Mouse (Mus musculus): Measurements from ENCODE around the gene Prkca. TPM values are rescaled to one million over a fixed set of nuclear protein-coding genes. Genes with fewer than 3 reads are reported as not detected.

Gene Prkca
- total RNA-seq, 1 experiment: 8.4 TPM

DNA sequence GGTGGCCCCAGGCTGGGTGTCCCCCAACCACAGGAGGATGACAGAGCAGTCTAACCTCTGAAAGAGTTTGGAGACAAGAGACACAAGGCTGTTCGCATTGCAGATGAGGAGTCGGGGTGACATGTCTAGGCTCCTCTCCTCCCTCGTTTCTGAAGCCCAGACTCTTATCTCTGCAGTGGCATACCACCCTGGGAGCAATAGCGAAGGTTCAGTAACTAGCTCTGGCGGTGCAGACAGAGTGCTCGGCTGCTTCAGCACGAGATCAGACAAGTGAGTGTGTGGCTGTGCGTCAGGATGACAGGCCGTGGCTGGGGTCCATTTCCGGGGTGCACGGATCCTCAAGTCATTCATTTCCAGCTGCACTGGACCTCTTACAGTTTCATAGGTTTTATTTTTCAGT, 351.2 kb downstream of the Prkca start:
- no peak overlapping the region for H3K4me3 ChIP-seq (ENCODE audit: insufficient read depth in 1 of 2, low read depth in 1 of 2, low read length in 2 of 2, poor library complexity in 1 of 2, severe bottlenecking in 1 of 2)
- no peak for DNase-seq (ENCODE audit: low read depth, low spot score)
- H3K36me3 ChIP-seq (ENCODE audit: control insufficient read depth, insufficient read depth, low read length, poor library complexity, severe bottlenecking): no peaks in the 10 kb centered on the region
- no peak overlapping the region for H3K9ac ChIP-seq (ENCODE audit: insufficient read depth, low read depth, low read length, poor library complexity, severe bottlenecking)
- TF ChIP-seq ZNF384 (IDR thresholded peaks at IDR 0.05; ENCODE audit: low read depth, low read length): no peak
- TF ChIP-seq HCFC1 (IDR thresholded peaks at IDR 0.05; ENCODE audit: borderline replicate concordance, insufficient read depth, low read length): no peak
- no peak for TF ChIP-seq CHD2 (IDR thresholded peaks at IDR 0.05; ENCODE audit: low read depth, low read length)
- TF ChIP-seq ZC3H11A (IDR thresholded peaks at IDR 0.05; ENCODE audit: borderline replicate concordance, low read depth, low read length): no peak
- no peak for TF ChIP-seq MAFK (IDR thresholded peaks at IDR 0.05; ENCODE audit: insufficient read depth, low read depth, low read length)
- peaks cover 13 to 25% of the 10 kb centered on the region in 2 experiments; a peak in 3 of 4 replicates for H3K4me1 ChIP-seq (ENCODE audit: control insufficient read depth in 2 of 2, insufficient read depth in 2 of 2, low read length in 2 of 2, poor library complexity in 1 of 2)
- H3K9me3 ChIP-seq (ENCODE audit: control insufficient read depth, insufficient read depth, low read depth, low read length): no peaks in the 10 kb centered on the region
- H3K27ac ChIP-seq (ENCODE audit: insufficient read depth, low read depth, low read length, poor library complexity, severe bottlenecking): no peak overlapping the region
- in situ Hi-C loops (cut with MboI; ENCODE audit: low sequenced_read_pairs in 2 of 2, unreplicated experiment in 2 of 2): loop anchor here in 1 of 2 experiments (5.0 to 10.0 kb wide), 2 partner anchors 130 to 198 kb away; partner anchors contain the start of gene Cacng4

DNA sequence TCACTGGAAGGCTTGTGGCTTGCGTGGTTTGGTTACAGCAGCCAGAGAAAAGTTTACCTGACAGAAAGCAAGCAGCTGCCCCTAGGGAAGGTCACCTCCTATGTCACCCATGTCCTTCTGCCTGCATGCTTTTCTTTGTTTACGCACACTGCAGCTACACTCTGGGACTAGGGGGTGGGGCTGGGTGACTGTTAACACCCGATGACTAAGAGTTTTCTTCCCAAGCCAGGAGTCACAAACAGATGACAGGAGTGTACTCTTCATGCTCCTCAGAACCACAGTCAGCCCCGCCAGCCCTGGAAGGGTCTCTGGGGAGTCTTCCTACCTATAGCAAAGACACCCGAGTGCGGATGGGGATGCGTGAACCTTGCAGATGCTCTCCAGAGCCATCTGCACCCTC, 351.7 kb downstream of the Prkca start:
- H3K9ac ChIP-seq (ENCODE audit: insufficient read depth, low read depth, low read length, poor library complexity, severe bottlenecking): no peak overlapping the region
- TF ChIP-seq CHD2 (IDR thresholded peaks at IDR 0.05; ENCODE audit: low read depth, low read length) (no peak), ZNF384 (IDR thresholded peaks at IDR 0.05; ENCODE audit: low read depth, low read length) (no peak), HCFC1 (IDR thresholded peaks at IDR 0.05; ENCODE audit: borderline replicate concordance, insufficient read depth, low read length) (no peak), ZC3H11A (IDR thresholded peaks at IDR 0.05; ENCODE audit: borderline replicate concordance, low read depth, low read length) (no peak), MAFK (IDR thresholded peaks at IDR 0.05; ENCODE audit: insufficient read depth, low read depth, low read length) (no peak)

DNA sequence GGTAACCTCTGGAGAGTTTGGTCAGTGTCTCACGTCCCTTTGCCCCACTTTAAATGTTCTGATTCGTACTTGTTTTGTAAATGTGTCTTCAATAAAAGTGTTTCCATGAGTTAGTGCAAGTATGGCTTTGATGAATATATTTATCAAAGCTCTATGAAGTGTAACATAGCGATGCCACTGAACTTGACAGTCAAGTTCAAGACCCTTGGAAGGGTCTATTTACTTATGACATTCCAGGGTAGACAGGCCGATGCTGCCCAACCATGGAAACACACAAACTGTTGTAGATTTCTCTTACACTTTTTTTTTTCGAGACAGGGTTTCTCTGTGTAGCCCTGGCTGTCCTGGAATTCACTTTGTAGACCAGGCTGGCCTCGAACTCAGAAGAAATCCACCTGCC, 354.5 kb downstream of the Prkca start:
- peaks cover 12 to 22% of the 10 kb centered on the region in 2 experiments for H3K4me1 ChIP-seq (ENCODE audit: control insufficient read depth in 2 of 2, insufficient read depth in 2 of 2, low read length in 2 of 2, poor library complexity in 1 of 2)
- H3K9me3 ChIP-seq (ENCODE audit: control insufficient read depth, insufficient read depth, low read depth, low read length): no peaks in the 10 kb centered on the region
- no peaks in the 10 kb centered on the region for H3K36me3 ChIP-seq (ENCODE audit: control insufficient read depth, insufficient read depth, low read length, poor library complexity, severe bottlenecking)
- no peak overlapping the region for H3K4me3 ChIP-seq (ENCODE audit: insufficient read depth in 1 of 2, low read depth in 1 of 2, low read length in 2 of 2, poor library complexity in 1 of 2, severe bottlenecking in 1 of 2)
- in situ Hi-C loops (cut with MboI; ENCODE audit: low sequenced_read_pairs in 2 of 2, unreplicated experiment in 2 of 2): no loop called here
- no peak for DNase-seq (ENCODE audit: low read depth, low spot score)
- TF ChIP-seq ZC3H11A (IDR thresholded peaks at IDR 0.05; ENCODE audit: borderline replicate concordance, low read depth, low read length): no peak
- TF ChIP-seq ZNF384 (IDR thresholded peaks at IDR 0.05; ENCODE audit: low read depth, low read length): no peak
- no peak for TF ChIP-seq HCFC1 (IDR thresholded peaks at IDR 0.05; ENCODE audit: borderline replicate concordance, insufficient read depth, low read length)
- no peak for TF ChIP-seq CHD2 (IDR thresholded peaks at IDR 0.05; ENCODE audit: low read depth, low read length)
- no peak for TF ChIP-seq MAFK (IDR thresholded peaks at IDR 0.05; ENCODE audit: insufficient read depth, low read depth, low read length)
- H3K27ac ChIP-seq (ENCODE audit: insufficient read depth, low read depth, low read length, poor library complexity, severe bottlenecking): no peak overlapping the region
- H3K9ac ChIP-seq (ENCODE audit: insufficient read depth, low read depth, low read length, poor library complexity, severe bottlenecking): no peak overlapping the region

More for the DNA sequence above, 351.7 kb downstream of the Prkca start:
- no peak overlapping the region; the same call in 1 of the 2 replicates for H3K27ac ChIP-seq (ENCODE audit: insufficient read depth, low read depth, low read length, poor library complexity, severe bottlenecking)
- H3K36me3 ChIP-seq (ENCODE audit: control insufficient read depth, insufficient read depth, low read length, poor library complexity, severe bottlenecking): no peaks in the 10 kb centered on the region
- peaks cover 9 to 25% of the 10 kb centered on the region in 2 experiments; a peak in 3 of 4 replicates for H3K4me1 ChIP-seq (ENCODE audit: control insufficient read depth in 2 of 2, insufficient read depth in 2 of 2, low read length in 2 of 2, poor library complexity in 1 of 2)
- DNase-seq (ENCODE audit: low read depth, low spot score): no peak
- in situ Hi-C loops (cut with MboI; ENCODE audit: low sequenced_read_pairs in 2 of 2, unreplicated experiment in 2 of 2): loop anchor here in 1 of 2 experiments (5.0 to 10.0 kb wide), 2 partner anchors 130 to 197 kb away; partner anchors contain the start of gene Cacng4
- no peaks in the 10 kb centered on the region for H3K9me3 ChIP-seq (ENCODE audit: control insufficient read depth, insufficient read depth, low read depth, low read length)
- no peak overlapping the region for H3K4me3 ChIP-seq (ENCODE audit: insufficient read depth in 1 of 2, low read depth in 1 of 2, low read length in 2 of 2, poor library complexity in 1 of 2, severe bottlenecking in 1 of 2)

DNA sequence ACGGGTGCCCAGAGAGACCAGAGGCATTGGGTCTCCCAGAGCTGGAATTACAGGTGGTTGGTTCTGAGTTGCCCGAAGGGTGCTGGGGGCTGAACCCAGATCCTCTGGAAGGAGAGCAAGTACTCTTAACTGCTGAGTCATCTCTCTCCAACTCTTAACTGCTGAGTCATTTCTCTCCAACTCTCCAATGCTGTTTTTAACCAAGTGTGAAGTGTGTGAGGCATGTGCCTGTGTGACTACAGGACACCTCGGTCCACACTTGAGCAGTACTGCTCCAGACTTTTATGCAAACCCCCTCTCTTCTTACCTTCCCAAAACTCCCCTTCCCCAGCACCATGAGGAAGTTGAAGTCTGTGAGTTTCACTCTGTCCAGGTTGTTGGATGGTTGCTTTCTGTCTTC, 357.8 kb downstream of the Prkca start:
- no peak for TF ChIP-seq ZC3H11A (IDR thresholded peaks at IDR 0.05; ENCODE audit: borderline replicate concordance, low read depth, low read length)
- TF ChIP-seq MAFK (IDR thresholded peaks at IDR 0.05; ENCODE audit: insufficient read depth, low read depth, low read length): peak; percentile 99
- DNase-seq (ENCODE audit: low read depth, low spot score): no peak
- in situ Hi-C loops (cut with MboI; ENCODE audit: low sequenced_read_pairs in 2 of 2, unreplicated experiment in 2 of 2): no loop called here

More for the DNA sequence above, 357.8 kb downstream of the Prkca start:
- H3K9ac ChIP-seq (ENCODE audit: insufficient read depth, low read depth, low read length, poor library complexity, severe bottlenecking): no peak overlapping the region
- H3K36me3 ChIP-seq (ENCODE audit: control insufficient read depth, insufficient read depth, low read length, poor library complexity, severe bottlenecking): no peaks in the 10 kb centered on the region; the same call in 1 of the 2 replicates
- peaks cover 12 to 13% of the 10 kb centered on the region in 2 experiments for H3K4me1 ChIP-seq (ENCODE audit: control insufficient read depth in 2 of 2, insufficient read depth in 2 of 2, low read length in 2 of 2, poor library complexity in 1 of 2)
- H3K4me3 ChIP-seq (ENCODE audit: insufficient read depth in 1 of 2, low read depth in 1 of 2, low read length in 2 of 2, poor library complexity in 1 of 2, severe bottlenecking in 1 of 2): no peak overlapping the region
- H3K27ac ChIP-seq (ENCODE audit: insufficient read depth, low read depth, low read length, poor library complexity, severe bottlenecking): peak overlapping the region; percentile 33; the same call in 1 of the 2 replicates
- no peaks in the 10 kb centered on the region for H3K9me3 ChIP-seq (ENCODE audit: control insufficient read depth, insufficient read depth, low read depth, low read length)
